Mouse (Mus musculus) mesoderm, embryonic 11.5 days (tissue): Measurements from ENCODE around the gene Scarb1.
A peak's percentile ranks its signal among the peaks of the same experiment; 100 is the strongest.

Experiments
- DNase-seq: peaks from one replicate; pipeline ENCODE4 v3.0.0-alpha.2; 2012; ENCODE audit warnings: low read depth, low spot score

The Scarb1 gene

DNA sequence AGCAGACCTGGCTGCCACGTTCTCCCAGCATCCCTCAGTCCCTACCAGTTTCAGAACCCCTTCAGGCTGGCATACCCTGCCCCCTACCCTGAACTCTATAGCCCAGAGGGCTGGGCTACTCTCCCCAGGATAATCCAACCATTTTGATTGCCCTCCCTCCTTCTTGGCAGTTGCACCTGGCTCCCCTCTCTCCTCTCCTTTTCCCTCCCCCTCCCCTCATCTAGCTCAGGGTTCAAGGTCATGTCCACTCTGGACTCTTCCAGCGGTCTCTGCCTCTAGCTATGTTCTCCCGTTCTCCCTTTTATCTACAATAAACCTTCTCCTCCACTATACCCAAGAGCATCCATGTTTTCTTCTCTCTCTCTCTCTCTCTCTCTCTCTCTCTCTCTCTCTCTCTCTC is 9.1 kb downstream of the Scarb1 start:
- DNase-seq = no peak

DNA sequence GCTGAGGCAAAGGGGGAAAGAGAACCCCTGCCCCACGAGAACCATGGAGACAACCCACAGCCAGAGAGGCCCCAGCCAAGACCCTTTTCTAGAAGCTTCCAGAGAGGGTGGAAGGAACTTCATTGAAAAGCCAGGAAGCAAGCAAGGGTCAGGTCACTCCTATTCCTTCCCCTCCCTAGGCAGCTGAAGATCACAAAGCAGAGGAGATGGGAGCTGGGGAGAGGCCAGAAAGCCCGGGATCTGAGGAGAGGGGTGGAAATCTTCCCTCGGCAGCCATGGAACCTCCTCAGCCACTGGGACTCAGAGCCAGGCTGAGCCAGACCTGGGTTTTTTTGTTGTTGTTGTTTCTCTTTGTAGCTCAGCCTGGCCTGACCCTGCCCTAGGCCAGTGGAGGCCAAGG is 9.8 kb downstream of the Scarb1 start:
- no peak for DNase-seq

DNA sequence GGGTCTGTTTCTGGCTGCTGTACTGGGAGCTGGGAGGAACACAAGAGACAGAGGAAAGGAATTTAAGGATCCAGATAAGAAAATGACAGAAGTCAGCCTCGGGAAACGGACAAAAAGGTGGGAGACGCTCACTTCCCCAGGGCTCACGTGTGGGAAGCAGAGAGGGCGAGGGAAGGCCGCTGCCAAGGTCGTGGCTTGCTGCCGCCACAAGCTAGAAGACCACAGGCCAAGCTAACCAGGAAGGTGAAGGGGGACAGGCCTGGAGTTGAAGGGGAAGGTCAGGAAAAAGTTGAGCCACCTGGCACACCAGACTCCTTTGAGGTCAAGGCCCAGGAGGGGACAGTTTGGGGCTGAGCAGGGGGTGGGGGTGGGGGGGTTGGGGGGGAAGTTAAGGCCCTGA is 10.2 kb downstream of the Scarb1 start:
- DNase-seq = no peak

DNA sequence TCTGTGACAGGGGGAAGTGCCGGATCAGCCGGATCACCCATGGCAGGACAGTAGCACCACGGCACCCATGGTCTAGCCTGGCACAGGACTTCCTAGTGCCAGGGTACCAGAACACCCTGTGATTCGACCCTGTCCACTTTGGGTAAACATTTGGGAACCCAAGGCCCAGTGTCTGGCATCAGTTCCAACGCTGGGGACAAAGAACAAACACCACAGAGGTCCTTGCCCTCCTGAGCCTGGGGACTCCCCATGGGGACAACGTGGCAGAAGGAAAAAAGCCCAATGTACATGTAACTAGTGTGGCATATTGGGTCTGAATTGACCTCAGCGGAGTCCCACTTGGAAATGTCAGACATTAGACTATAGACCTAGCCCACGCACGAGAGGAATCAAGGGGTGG is 10.7 kb downstream of the Scarb1 start:
- no peak for DNase-seq

DNA sequence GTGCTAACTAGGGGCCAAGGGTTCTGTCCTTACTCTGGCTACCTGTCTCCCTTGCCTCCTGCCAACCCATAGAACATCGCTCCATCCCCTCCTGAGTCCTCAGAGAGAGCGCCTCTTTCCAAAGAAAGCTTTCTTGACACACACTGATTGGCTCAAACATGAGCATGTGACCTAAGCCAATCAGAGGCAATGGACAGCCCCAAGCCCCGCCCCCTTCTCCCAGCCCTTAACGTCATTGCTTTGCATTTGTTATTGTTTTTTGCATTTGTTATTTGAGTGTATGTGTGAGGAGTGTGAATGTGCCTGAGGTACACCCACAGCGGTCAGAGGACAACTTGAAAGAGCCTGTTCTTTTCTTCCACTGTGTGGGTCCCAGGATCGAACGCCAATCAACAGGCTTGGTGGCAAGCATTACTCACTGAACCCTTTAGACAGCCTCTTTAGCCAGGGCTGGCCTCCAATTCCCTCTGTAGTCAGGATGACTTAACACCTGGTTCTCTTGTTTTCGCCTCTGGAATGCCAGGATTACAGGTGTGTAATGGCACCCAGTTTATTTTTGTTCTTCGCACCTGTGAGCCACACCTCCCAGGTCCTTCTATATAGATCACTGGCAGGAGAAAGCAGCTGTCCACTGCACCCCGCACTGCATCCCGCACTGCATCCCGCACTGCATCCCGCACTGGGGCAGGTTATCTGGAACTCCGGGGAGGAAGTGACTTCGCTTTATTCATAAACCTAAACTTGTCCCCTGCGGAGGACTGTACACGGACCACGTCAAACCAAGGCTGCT is 13.1 kb downstream of the Scarb1 start:
- DNase-seq = peak; percentile 33

DNA sequence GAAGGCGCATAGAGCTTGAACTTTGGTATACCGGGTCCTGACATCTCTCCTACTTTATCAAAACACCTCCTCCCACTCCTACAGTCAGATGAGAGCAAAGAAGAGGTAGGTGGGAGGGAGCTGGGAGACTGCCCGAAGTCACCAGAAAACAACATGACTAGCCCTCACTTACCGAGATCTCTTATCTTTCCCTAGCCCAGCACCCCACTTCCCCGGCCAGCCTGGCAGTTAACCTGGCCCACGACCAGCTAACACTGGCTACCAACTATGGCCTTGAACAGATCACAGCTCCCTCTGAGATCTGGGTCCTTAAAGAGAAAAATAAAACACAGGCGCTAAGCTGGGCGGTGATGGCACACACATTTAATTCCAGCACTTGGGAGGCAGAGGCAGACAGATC is 14.5 kb downstream of the Scarb1 start:
- no peak for DNase-seq

DNA sequence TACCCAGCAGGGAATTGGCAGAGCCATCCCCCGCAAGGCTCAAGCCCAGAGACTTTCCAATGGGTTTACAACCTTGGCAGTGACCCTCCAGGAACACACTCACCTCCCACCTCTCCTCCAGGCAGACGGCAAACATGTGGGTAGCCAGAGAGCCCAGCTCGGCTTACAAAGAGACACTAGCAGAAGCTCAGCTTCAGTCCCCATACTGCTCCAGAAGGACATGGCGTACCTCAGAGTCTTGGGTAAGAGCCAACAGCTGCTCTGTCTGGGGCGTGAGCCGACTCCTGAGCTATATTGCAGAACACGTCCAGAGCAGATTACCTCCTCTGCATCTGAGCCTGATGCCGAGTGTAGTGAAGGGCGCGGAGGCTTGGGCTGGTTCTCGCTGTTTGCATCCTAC is 15.0 kb downstream of the Scarb1 start:
- DNase-seq = no peak

DNA sequence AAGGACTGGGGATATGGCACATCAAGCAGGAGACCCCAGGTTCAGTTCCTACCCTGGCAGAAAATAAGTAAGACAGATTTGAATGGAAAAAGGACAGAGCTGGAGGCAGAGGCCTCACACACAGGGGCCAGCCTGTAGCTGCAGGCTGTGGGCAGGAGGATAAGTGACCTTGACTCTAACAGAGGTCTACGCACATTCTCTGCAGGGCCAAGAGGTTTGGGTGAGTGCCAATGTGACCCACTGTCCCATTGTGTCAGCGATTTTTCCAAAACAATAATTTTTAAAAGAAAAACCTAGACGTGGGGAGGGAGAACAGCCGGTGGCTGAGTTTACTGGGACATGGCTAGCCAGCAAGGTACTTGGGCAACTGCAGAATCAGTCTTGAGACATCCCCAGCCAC is 15.6 kb downstream of the Scarb1 start:
- no peak for DNase-seq

DNA sequence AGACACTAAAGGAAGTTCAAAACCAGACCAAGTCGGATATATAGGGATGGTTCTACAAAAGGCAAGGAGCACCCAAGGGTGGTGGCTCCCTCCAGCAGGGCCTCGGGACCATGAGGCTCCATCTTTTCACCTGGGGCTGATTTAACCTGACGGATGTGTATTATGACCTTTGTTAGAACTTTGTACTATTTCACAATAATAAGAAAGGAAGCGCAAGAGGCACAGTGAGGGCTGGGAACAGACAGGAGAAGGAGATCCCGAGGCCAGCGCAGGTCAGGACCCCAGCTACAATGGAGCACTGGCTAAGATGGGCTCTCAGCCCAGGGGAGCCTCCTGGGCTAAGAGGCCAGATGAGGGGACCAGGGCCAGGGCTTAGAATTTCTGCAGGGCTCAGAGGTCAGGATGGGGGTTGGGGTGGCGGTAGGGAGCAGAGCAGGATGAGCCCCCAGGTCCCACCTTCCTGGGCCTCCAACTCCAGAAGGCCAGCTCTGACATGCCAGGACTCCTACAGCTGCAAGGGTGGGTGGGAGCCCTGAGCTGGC is 16.9 kb downstream of the Scarb1 start:
- no peak for DNase-seq

DNA sequence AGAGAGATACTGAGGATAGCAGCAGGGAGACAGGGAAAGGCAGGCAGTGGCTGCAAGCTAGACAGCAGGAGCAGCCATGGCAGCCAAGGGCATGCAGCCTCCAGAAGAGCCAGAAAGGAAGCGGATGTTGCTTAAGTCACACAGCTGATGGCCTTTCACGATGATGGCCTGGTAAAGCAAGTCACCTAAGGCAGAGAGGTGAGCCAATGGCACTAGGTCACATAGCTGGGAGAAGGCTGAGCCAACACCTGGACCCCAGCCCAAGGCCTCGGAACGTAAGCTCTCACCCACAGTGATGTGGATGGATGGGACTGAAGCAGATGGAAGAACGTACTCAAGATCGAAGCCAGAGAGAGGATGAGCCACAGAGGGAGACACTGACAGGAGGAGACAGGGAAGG is 17.8 kb downstream of the Scarb1 start:
- DNase-seq = no peak

DNA sequence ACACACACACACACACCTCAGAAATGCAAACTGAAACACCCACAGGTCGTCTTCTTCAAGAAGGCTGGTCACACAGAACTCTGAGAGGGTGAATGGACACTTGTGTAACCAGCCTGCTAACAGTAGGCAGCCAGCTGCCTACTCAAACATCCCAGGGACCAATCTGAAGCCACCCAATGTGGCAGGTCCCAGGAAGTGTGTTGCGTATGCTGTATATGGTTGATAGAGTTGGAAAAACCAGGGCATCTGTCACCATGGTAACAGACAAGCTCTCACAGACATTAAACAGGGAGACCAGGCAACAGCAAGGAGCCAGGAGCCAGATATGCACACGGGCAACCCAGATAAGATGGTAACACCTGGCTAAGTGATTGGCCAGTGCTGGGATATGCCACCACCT is 19.1 kb downstream of the Scarb1 start:
- no peak for DNase-seq

DNA sequence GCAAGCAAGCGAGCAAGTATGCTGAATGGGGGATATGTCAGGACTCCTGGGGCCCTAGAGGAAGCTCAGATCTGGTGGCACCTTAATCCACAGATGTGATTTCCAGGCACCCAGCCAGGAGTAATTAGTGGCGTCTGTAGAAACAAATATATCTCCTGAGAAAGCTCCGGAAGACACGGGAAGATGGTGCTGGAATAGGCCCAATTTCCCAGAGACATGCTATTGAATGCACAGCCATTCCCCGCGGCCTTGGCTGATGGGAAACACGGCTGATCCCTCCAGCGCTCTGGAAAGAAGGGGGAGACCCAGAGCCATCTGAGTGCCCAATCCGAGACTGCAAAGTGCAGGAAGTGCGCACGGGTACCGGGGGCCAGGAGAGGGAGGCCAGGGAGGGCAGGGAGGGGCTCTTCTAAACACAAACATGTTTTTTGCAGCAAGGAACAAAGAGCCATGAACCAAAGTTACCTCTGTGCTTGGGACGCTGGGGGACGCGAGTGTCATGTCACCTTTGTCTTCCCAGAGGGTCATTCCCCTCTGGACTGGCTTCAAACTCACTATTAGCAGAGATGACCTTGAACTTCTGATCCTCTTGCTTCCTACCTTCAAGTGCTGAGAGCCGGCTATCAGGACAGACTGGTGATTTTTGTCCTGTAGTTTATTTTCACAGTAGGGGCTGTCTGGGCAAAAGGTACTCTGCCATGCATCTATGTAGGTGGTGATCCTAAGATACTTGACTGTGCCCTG is 21.7 kb downstream of the Scarb1 start:
- no peak for DNase-seq

DNA sequence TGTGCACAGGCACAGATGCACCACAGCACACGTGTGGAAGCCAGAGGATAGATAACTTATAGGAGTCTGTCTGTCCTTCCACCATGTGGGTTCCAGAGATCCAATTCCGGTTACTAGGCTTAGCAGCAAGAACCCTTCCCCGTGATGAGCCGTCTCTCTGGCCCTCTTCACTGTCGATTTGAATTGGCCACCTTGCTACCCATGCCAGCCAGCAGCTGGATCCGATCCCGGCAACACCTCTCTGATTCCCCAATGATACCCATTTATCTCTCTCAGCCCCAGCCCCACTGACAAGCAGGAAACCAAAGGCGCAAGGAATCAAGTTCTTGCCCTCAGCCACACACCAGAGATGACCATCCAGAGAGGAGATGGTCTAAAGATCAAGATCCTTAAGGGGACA is 22.9 kb downstream of the Scarb1 start:
- DNase-seq = no peak

DNA sequence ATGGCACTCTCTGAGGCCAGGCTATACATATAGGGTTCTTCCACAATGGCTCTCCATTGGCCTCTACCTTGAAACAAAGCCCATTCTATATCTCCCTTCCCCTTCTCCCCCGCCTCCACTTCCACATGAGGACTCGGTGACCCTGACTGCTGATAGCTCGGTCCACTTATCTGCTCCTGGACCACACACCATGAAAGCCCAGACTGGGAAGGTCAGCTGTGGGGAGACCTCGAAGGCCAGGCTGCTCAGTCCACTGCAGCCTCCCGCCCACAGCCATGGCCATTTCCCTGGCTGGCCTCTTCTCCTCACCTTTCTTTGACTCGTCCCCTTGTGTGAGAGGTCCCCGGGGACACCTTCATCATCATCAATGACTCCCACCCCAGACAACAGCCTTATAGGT is 23.6 kb downstream of the Scarb1 start:
- DNase-seq = no peak

DNA sequence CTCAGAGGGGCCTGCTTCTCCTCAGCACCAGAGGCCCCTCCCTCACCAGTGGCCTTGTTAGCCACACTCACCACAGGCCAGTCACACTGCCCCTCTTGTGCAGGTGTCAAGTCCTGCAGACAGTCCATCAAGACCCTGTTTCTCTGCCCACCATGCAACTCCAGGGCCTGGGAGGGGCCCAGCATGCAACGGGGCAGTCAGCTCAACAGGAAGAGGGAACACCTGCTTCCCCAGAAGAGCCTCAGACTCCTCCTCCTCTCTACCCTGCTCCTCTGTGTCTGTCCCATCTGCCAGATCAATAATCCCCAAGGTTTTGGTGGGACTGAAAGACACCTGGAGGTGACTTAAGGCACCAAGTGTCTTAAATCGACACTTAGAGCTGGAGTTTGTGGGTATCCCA is 24.1 kb downstream of the Scarb1 start:
- no peak for DNase-seq

DNA sequence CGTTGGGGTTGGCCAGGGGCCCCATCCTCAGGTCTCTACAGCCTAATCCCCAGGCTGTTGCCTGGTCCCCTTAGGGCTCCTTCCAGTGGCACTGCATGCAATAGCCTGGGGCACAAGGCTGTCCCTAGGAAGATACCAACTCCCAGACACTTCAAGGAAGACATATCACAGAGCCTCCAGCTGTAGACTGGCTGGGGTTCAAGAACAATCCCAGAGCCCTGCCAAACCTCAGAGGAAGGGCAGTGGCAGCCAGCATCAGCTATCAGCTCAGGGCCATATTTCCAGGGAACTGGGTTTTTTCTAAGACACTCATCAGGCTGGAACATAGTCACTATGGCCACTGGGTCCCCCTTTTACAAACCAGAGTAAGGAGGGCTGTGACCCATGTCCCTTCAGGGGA is 25.8 kb downstream of the Scarb1 start:
- no peak for DNase-seq

DNA sequence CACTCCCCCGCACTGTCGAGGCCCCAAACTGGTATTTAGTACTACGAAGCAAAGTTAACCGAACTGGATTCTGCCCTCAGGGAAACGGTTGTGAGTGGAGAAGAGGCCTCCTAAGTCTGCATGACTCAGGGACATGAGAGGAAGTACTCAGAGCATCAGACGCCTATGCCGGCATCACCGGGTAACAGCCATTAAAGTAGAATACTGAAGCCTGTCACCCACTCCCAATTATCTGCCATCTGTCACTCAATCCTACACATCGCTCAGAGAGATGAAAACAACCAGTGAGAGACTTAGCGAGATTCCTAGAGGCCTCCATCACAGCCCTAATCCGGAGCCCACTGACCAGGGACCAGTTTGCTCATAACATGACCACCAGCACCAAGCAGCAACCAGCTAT is 26.9 kb downstream of the Scarb1 start:
- no peak for DNase-seq

DNA sequence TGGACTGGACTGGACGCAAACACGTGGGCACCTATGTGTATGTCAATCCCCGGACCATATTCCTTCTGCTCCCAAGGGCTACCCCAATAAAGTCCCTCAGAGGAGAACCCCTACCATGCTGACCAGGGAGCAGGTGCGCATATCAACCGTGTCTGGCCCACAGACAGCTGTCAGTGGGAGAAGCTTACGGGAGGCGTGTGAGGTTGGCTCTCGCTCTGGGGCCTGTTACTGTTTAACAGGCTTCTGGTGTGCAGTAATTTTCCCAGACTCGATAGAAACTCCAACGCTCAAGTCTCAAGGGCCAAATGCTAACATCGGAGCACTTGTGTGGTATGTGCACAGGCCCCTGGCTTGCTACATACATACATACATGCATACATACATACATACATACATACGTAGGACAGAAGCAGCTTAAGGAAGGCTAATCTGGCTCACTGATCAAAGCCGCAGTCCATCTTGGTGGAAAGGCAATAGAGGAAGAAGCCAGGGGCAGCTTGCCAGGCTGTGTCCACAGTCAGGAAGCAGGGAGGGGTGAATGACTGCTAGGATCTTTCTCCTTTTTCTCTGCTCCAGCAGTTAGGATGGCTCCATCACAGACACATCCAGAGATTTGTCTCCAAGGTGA is 27.8 kb downstream of the Scarb1 start:
- no peak for DNase-seq

DNA sequence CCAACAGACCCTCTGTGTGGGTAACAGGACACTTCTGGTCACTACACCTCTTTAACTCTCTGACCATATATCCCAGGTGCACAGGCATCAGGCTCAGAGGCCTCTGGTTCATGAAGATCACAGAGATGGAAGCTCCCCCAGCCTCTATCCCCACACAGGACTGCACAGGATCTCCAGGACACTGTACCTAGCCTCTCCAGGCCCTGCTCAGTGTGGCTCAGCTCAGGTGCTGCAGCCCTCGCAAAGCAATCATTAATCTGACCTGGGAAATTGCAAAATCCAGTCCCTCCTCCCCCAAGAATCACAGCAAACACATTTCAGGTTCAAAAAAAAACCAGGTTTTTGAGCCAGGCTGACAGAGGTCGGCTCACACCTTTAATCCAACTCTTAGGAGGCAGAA is 29.9 kb downstream of the Scarb1 start:
- no peak for DNase-seq

DNA sequence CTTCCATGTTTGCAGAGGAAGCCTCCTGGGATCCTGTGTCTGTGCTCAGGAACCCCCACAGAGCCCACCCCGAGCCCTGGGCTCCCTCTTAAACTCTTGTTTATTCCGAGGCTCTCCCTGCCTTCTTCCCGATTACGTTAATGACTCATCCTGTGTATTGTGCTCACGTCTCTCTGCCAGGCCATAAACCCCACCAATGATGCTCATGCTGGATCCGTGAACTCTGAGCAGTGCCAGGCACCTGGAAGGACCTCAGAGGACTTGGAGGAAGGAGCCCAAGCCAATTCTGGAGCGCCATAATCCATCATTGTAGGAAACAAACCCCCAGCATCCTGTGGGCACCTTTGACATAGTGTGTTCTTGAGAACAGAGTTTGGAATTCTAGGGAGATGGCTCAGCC is 31.7 kb downstream of the Scarb1 start:
- no peak for DNase-seq

DNA sequence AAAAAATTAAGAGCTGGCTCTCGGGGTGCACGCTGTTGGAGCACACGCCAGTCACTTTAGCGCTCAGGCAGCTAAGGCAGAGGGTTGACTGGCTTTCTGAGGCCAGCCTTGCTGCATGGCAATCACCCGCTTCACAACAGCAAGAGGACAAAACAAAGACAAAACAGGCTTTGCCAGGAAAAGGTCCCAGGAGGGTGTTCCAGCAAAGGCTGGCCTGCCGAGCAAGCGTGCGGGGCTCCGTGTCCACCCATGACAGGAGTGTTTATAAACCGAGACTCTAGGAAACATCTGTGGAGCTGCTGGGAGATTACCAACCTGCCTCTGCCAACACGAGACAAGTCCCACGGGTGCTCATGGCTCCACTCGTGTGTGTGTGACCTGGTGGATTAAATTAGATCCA is 34.1 kb downstream of the Scarb1 start:
- no peak for DNase-seq

DNA sequence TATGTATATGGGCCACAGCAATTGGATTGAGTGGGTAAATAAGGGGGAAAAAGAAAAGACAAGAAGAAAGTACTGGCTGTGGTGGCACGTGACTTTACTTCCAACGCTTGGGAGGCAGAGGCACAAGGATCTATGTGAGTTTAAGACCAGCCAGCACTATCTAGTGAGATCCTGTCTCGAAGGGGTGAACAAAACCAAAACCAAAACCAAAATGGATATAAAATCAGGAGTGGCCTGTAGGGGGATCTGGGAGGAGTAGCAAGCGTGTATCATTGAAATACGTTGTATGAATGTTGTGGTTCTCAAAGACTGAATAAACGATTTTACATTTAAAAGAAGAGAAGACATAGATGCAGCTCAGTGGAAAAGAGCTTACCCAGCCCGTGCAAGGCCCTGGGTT is 34.5 kb downstream of the Scarb1 start:
- no peak for DNase-seq
